Mouse (Mus musculus) c-Kit-positive CD71-positive TER-119-negative erythroid progenitor cells, embryonic 14.5 days (primary cell): Measurements from ENCODE around the gene Plcb4.
A peak's percentile ranks its signal among the peaks of the same experiment; 100 is the strongest.
"Not testable (repeated sequence)": the region's sequence is repeated elsewhere in the genome, so short reads cannot be mapped to it uniquely, and the experiment has no call there.

Experiments
- DNase-seq: peaks from one replicate; pipeline ENCODE4 v3.0.0-alpha.2; 2013; ENCODE audit warnings: low read depth

Gene Plcb4

DNA sequence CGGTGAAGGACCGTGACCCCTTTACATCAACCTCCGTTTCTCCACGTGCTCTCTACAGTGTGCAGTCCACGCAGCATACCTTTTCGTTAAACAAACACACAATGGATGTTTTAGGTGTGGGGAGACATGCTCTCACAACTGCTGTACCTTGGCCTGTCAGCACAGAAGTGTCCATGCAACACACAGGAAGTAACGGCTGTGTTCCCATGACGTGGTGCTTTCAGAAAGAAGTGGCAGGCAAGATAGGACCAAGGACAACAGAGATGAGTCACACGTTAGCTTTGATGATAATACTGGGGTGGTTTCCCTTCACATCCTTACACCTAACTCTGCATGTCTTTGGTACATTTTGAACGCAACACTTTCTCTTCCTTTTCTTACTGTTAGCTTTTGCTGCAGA is 232.3 kb downstream of the Plcb4 start:
- no peak for DNase-seq

DNA sequence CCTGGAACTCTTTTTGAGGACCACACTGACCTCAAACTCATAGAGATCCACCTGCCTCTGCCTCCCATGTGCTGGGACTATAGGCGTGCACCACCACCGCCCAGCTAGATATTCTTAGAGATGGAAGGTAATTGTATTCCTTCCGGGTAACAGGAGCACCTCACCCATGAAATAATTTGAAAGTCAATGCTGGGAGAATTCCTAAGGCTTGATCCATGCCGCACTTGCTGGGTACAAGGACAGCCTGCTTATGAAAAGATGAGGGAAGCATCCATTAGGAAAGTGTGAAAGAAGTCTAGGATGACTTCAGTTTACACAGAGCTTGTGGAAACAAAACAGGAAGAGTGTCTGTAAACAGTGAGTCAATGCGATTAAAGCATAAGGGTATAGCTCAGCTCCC is 232.9 kb downstream of the Plcb4 start:
- no peak for DNase-seq

DNA sequence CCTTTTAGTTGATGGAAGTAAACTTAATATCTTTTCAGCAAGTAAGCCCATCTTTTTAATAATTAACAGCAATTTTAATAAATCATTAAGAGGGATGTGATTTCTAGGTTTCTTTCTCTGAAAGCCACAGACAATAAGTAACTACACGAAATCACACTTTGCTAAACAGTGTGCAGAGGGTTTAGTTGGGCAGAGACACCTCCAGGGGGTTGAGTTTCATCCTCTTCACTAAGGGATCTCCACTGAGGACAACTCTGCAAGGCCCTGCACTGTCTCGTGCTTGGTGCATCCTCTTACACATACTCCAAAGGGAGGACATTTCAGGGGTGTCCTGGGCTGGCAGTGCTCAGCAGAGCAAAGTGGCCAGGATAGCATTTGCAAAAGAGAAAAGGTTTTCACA is 235.8 kb downstream of the Plcb4 start:
- DNase-seq = no peak

DNA sequence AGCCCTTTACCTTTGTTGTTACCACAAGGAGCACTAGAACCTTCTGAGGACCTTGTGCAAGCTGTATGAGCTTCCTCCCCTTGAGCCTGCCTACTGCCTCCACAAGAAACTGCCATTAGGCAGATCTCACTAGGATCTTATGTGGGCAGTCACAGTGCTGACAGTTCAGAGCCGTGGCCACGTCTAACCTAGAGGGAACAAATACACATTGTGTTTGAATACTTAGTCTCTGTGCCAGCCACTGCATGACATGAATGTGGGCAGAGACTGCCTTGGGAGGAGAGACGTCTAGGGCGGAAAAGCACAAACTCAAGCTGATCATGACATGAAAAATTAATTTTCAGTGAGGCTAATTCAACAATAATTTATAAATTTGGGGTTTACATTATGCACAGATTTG is 239.2 kb downstream of the Plcb4 start:
- no peak for DNase-seq

- DNase-seq = not testable (repeated sequence)
Measured at GRCm38 (mm10) chr2:135899931-135900330, 241.1 kb downstream of the Plcb4 start.

DNA sequence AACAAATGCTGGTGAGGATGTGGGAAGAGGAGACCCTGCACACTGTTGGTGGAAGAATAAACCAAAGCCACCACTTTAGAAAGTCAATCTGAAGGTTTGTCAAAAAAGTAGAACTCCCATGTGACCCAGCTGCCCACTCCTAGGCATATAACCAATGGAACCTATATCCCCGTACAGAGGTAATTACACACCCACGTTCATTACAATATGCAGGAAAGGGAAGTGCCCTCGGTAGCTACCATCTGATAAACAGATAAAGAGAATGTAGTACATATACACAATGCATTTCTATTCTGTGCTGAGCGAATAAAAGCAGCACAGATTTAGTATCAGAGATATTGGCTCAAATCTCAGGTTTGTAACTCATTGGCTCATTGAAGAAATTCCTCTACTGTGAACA is 242.2 kb downstream of the Plcb4 start:
- DNase-seq = no peak

GRCm38 (mm10) chr2:135904262-135904661 is 245.5 kb downstream of the Plcb4 start:
- no peak for DNase-seq

DNA sequence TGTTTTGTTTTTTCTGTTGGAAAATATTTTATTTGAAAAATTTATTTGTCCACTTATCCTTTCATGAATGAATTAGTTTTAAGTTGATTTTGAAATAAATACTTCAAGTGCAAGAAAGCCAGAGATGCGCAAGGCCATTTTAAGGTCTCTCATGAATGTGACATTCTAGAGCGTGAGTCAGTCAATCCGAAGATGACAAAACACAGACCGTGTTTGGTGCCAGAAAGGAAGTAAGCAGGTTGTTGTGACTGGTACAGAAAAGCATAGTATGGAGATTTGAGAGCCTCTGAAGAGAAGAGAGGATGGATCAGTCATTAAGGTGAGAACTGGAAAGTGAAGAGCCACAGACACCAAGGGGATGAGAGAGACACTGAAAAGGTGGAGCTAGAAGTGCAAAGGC is 246.0 kb downstream of the Plcb4 start:
- DNase-seq = no peak

DNA sequence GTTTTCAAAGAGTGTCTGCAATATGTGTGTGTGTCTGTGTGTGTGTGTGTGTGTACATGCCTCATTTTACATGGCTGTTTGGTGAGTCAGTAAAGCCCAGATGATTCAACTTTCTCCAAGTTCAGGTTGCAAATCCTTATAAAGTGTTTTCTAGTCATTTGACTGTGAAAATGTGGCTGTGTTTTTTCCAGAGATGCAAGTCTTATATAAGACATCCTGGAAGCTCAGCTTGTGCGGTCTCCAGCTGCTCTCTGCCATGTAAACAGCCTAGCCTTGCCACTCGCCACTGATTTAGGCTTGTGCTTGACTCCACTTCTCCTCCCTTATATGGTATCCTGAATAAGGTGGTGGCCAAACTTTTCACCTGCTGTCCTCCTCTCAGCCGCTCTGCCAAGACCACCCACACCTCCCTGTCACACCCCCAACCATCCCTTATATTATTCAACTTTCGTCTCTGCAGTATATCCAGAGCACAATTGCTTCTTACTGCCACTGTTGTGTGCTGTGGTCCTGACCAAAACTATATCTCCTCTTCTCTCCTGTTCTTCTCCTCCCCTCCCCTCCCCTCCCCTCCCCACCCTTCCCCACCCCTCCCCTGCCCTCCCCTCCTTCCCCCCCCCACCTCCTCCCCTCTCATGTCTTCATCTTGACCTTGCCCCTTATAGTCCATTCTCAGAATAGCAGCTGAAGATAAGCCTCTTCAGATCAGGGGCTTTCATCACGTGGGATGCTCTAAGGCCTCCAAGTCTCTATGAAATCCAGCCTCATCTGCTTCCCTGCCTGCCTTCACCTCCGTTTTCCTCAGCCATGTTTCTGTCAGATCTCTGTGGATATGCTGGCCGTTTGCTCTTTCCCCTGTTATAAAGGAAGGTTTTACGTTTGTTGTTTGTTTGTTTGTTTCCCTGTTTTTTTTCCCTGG is 255.8 kb downstream of the Plcb4 start:
- DNase-seq = no peak

- no peak for DNase-seq
Measured at GRCm38 (mm10) chr2:135915928-135916327, 257.1 kb downstream of the Plcb4 start.

DNA sequence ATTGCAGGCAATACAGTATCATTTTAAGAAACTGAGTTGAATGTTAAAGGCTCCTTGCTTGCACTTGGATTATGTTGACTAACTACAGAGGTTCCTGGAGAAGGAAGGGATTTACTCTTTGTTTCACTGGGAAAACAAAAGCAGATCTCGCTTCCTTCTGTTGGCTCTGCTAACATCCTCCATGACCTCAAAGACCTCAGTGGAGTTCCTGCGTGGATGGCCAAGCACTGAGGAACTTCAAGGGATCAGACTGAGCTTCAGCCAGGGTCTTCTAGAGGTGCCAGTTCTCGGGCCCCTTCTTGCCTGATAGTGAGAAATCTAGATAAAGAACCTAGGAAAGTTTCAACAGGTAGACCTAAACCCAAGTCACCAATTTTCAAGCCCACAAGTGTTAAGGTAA is 258.2 kb downstream of the Plcb4 start:
- DNase-seq = no peak

- DNase-seq = no peak
Measured at GRCm38 (mm10) chr2:135918116-135918515, 259.3 kb downstream of the Plcb4 start.

- DNase-seq = no peak
Measured at GRCm38 (mm10) chr2:135919641-135920040, 260.8 kb downstream of the Plcb4 start.

- peak; percentile 10 for DNase-seq
Measured at GRCm38 (mm10) chr2:135926660-135927343, 268.0 kb downstream of the Plcb4 start.

DNA sequence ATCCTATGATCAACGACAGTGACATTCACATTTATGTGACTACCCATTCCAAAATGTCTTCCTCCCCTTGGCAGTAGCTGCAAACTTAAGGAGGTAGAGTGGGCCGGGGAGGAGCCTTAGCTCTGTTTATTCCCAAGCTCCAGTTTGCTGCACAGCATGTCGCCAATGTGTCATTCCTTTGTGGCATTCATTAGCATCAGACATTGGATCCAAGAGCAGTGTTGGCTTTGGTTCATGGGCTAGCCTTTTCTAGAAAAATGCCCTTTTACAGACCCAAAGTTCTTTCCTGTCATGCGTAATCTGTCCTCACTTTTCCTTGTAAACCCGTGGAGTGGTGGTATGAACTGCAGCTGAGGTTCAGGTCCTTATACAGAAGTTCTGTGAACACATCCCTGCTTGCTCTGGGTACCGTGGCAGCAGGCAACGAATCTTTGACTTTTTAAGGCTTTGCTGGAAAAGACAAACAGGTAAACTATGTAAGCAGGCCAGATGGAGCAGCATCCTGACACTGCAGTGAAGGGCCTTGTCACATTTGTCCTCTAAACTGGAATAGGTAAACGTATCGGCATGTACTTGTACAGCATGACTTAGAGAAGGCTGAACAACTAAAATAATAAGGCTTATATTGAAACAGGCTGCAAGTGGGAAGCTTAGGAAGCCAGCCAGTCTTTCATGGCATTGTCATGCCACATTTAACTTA is 270.4 kb downstream of the Plcb4 start:
- DNase-seq = no peak

DNA sequence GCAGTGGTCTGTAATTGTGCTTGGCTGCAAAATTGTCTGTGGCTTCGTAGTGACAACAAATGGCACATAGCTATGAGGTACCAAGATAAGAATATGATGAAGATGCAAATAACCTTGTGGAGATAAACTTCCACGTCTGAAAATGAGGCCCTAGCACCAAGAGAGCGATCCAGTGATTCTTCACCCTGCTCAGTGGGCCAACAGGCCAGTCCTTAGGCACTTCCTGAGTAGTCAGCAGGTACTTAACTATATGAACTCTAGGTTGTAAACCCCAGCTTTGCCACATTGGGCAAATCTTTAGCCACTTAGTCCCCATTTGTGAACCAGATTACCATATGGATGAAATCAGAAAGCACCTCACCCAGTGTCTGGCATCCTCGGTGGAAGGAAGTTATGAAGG is 271.9 kb downstream of the Plcb4 start:
- DNase-seq = no peak

DNA sequence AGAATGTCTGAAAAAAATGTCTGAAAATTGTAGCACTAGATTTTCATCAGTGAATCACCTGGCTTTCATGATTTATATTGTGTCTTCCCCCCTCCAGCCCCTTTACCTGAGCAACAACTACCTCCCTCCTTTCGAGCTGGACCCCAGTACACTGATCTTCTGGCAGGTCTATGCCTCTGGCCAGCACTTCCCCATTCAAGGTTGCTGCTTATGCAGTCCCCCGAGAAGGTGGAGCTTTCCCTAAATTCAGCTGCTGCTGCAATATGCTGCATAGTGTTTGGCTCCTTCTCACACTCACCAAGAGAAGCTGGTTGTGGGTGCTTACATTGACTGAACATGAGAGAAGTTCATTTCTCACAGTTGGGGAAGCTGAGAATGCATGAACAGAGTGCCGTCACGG is 273.8 kb downstream of the Plcb4 start:
- DNase-seq = no peak

DNA sequence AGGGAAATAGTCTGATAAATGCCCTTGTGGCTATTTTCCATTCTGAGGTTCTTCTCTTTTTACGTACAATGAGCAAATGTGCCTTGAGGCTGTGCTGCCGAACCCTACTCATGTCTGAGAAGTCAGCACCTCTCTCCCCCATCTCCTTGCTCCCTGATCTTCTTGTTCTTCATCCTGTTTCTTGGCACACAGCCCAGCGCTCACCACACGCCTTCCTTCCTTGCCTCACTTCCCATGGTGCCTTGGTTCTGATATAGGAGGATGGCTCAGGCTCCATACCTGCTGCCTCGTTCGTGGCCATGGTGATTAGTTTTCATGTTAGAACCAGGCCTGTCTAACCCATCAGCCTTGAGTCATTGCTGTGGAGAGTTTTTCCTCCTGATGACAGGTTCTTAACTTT is 277.6 kb downstream of the Plcb4 start:
- DNase-seq = no peak

- no peak for DNase-seq
Measured at GRCm38 (mm10) chr2:135937646-135938045, 278.8 kb downstream of the Plcb4 start.

DNA sequence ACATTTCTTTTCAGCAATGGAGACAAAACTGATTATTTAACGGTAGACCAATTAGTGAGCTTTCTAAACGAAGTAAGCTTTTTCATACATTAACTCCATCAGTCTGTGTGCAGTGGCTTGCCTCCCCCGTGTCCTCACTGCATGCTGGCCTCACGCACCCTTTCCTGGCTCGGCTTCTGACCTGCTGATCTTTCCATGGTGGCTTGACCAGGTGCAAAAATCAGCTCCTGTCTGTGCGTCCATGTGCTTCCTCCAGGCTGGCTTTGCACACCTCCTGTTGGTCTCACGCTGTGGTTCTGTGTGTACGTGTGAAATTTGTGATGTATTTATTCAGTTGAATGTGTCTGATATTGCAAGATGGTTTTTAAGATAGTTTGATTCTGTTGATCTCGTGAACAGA is 281.1 kb downstream of the Plcb4 start:
- DNase-seq = no peak

DNA sequence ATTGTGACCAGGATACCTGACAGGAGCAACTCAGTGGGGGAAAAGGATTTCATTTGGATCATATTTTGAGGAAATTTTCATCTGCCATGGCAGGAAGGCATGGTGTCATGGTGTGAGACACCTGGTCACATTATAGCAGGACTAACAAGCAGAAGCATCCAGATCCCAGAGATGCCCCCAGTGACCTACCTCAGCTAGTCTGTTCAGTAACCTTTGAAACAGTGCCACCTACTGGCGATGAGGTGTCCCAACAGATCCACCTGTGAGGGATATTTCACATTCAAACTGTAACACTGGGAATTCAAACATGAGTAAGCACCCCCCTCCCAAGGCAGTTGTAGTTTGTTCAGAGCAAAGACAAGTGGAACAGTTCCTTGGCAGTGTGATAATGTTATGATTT is 289.0 kb downstream of the Plcb4 start:
- no peak for DNase-seq

DNA sequence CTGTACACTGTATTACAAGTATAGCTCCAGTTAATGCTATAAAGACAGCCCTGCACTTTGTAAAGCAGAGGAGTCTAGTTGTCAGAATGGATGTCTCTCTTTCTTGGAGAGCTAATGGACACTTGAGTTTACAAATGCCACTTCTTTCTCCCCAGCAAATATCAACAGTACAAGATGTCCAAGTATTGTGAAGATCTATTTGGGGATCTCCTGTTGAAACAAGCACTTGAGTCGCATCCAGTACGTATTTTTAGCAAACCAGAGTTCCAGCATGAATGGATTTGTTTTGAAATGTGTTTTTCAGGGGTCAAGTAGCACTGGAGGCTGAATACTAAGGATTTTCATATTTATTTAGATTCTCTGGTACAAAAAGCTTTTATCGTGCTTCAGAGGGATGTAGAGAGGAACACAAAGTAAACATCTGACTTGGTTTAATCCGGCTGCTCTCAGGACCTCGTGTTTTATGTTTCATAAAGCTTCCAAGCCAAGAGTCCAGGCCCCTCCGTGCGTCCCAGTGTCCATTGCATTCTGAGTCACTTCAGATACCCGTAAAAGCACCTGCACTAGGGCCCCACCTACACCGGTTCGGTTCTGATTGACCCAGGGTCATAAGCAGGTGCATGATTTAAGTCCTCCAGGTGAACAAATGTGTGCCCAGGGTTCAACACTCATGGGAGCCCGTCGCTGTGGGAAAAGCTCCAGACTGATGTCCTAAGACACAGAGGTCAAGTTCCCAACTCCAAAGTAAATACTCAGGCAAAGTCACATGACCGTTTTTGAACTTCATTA is 296.1 kb downstream of the Plcb4 start:
- no peak for DNase-seq
